Mouse (Mus musculus) kidney, postnatal 0 days (tissue): ENCODE data around the gene Tbc1d10a. TPM values are rescaled to one million over a fixed set of nuclear protein-coding genes. Genes with fewer than 3 reads are reported as not detected.
A peak's percentile ranks its signal among the peaks of the same experiment; 100 is the strongest.

Source experiments
- ATAC-seq: fragments of 200-750 bp; cut with Nextera tagmentation; replicated peaks from 2 replicates; pipeline ENCODE4 v1.8.0; 2017; ENCODE audit warnings: low read depth, moderate number of reproducible peaks, moderate TSS enrichment, moderate library complexity; ENCODE audit not compliant: low FRiP score
- DNase-seq: peaks from one replicate; pipeline ENCODE4 v3.0.0-alpha.2; 2016; ENCODE audit warnings: low spot score
- H3K27ac ChIP-seq: fragments of 300-500 bp; sonication (generic); 2 replicates; pipeline ENCODE4 v1.5.1; 2014; ENCODE audit warnings: mild to moderate bottlenecking
- H3K27me3 ChIP-seq: fragments of 300-500 bp; sonication (generic); 2 replicates; pipeline ENCODE4 v1.6.1; 2014; ENCODE audit warnings: low read length, mixed read lengths; ENCODE audit not compliant: insufficient read depth
- H3K36me3 ChIP-seq: fragments of 300-500 bp; sonication (generic); 2 replicates; pipeline ENCODE4 v1.6.1; 2014; ENCODE audit warnings: low read length, mixed read lengths; ENCODE audit not compliant: insufficient read depth
- H3K4me1 ChIP-seq: fragments of 300-500 bp; sonication (generic); replicated peaks from 2 replicates; pipeline ENCODE4 v1.6.1; 2014; ENCODE audit warnings: antibody characterized with exemption, low read length, mixed read lengths; ENCODE audit not compliant: insufficient read depth
- H3K4me2 ChIP-seq: fragments of 300-500 bp; sonication (generic); 2 replicates; pipeline ENCODE4 v1.6.1; 2014; ENCODE audit warnings: mild to moderate bottlenecking, low read length, moderate library complexity, mixed read lengths
- H3K4me3 ChIP-seq: fragments of 300-500 bp; sonication (generic); replicated peaks from 2 replicates; pipeline ENCODE4 v1.5.1; 2014; ENCODE audit warnings: low read depth, low read length
- H3K9ac ChIP-seq: fragments of 300-500 bp; sonication (generic); 2 replicates; pipeline ENCODE4 v1.6.1; 2014; ENCODE audit warnings: low read depth, low read length
- H3K9me3 ChIP-seq: fragments of 300-500 bp; sonication (generic); replicated peaks from 2 replicates; pipeline ENCODE4 v1.6.1; 2016; ENCODE audit warnings: low read length, inconsistent platforms, mixed read lengths
- CTCF ChIP-seq: IDR thresholded peaks from 2 replicates; pipeline ENCODE4 v1.5.1; 2016; ENCODE audit warnings: antibody characterized with exemption, low read depth, mild to moderate bottlenecking, moderate library complexity
- WGBS: fragments of 180-500 bp; shearing (Covaris S2); extraction: QIAGEN DNeasy Blood & Tissue Kit; methylation state at CpG from one replicate; pipeline ENCODE4 v1.1.7; 2014; 5-methylcytosine and 5-hydroxymethylcytosine counted together
- polyA plus RNA-seq: library from polyadenylated mRNA; unstranded; fragments of >200 nt; fragmentation: Nextera tagmentation; extraction: Ambion mirVana; gene quantifications from 2 replicates; pipeline ENCODE4 v1.2.1, GENCODE M21; 2015

Tbc1d10a gene
- polyA plus RNA-seq, 1 experiment from 2014 or later, result 40.6 TPM

GRCm38 (mm10) chr11:4147098-4147497, 39.5 kb upstream of the Tbc1d10a start:
- Histone ChIP-seq H3K9ac (no peak overlapping the region), H3K4me1 (no peaks in the 10 kb centered on the region), H3K4me2 (no peak overlapping the region), H3K4me3 (no peak overlapping the region), H3K9me3 (no peaks in the 10 kb centered on the region), H3K27ac (no peak overlapping the region), H3K36me3 (peaks cover 24% of the 10 kb centered on the region; the same call in 1 of the 2 replicates), H3K27me3 (no peaks in the 10 kb centered on the region)
- ATAC-seq (no peak), DNase-seq (no peak)
- 90% methylated on average over 10 of the region's 10 CpGs for WGBS
- no peak for TF ChIP-seq CTCF

DNA sequence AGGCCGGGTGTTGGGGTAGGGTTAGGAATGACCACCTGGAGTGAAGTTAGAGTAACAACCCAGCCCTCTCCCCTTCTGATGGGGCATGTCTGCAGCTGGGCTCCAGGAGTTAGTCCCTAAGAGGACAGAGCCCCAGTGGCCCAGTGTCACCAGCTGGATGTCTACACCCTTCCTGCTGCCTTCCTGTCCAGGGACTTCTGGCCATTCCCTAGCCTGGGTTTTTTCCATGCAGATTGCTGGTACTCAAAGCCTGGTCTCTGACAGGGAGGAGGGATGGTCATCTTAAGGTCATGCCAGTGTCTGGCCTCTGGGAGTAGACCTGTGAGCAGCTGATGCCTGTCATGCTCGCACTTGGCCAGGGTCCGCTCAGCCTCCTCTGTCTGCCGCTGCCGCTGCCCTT, 38.5 kb upstream of the Tbc1d10a start:
- ATAC-seq (no peak), DNase-seq (peak; percentile 12)
- 84% methylated on average over 5 of the region's 5 CpGs for WGBS
- Histone ChIP-seq H3K9me3 (no peaks in the 10 kb centered on the region), H3K27ac (no peak overlapping the region), H3K4me2 (no peak overlapping the region), H3K9ac (no peak overlapping the region), H3K4me1 (no peaks in the 10 kb centered on the region), H3K4me3 (no peak overlapping the region), H3K27me3 (no peaks in the 10 kb centered on the region), H3K36me3 (peaks cover 20% of the 10 kb centered on the region; the same call in 1 of the 2 replicates)
- TF ChIP-seq CTCF, result no peak

DNA sequence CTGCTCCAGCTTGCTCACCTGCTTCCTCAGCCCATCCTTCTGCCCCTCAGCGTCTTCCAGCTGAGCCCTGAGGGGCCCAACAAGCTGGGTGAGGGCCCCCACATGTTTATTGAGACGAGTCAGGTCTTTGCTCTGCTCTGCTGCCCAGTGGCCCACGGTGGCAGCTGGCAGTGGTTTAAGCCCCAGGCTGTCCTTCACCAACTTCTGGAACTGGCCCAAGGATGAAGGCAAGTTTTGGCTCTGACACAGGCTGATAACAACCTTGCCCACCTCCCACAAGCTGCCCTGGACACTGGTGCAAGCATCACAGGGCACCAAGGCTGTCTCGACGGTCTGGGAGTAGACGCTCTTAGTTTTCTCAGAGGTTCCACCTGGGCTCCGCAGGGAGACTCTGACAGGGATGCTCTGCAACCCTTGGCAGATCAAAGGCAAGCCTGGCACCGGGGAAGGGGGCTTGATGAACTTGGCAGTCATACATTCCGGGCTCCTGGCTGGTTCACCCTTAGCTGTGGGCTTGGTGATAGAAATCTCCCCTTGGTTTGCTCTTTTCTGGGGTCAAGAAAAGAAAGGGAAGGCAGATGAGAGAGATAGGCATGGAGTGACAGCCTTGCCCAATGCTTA, 37.9 kb upstream of the Tbc1d10a start:
- Histone ChIP-seq H3K9ac (no peak overlapping the region), H3K4me2 (no peak overlapping the region), H3K4me3 (no peak overlapping the region), H3K36me3 (peaks cover 16% of the 10 kb centered on the region; the same call in 1 of the 2 replicates), H3K4me1 (no peaks in the 10 kb centered on the region), H3K27me3 (no peaks in the 10 kb centered on the region), H3K9me3 (no peaks in the 10 kb centered on the region), H3K27ac (peak overlapping the region; percentile 42; the same call in 1 of the 2 replicates)
- TF ChIP-seq CTCF, result no peak
- ATAC-seq (no peak), DNase-seq (no peak)
- WGBS, result 50% methylated on average over 9 of the region's 9 CpGs

- Histone ChIP-seq H3K27me3 (no peaks in the 10 kb centered on the region), H3K36me3 (peaks cover 9% of the 10 kb centered on the region; the same call in 1 of the 2 replicates), H3K4me3 (no peak overlapping the region), H3K9me3 (no peaks in the 10 kb centered on the region), H3K9ac (no peak overlapping the region), H3K27ac (no peak overlapping the region), H3K4me2 (no peak overlapping the region), H3K4me1 (no peaks in the 10 kb centered on the region)
- DNase-seq (no peak), ATAC-seq (no peak)
- WGBS, result 93% methylated on average over 6 of the region's 6 CpGs
- TF ChIP-seq CTCF, result no peak
Observed at GRCm38 (mm10) chr11:4149886-4150285, 36.7 kb upstream of the Tbc1d10a start.

DNA sequence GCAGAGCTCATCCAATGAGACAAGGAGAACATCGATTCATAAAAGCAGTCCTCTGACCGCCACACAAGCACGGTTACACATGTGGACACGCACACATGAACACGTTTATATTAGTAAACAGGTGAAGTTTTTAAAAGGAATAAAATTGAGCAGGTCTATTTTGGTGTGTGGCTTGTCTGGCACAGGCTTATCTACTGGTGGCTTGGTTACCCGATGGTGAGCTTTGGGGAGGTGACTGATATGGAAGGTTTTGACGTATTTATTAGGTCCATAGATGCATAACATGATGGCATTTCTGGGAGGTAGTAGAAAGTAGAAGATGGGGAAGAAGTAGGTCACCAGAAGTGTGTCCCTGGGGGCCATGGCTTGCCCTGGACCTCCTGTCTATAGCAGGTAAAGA, 32.9 kb upstream of the Tbc1d10a start:
- DNase-seq (no peak), ATAC-seq (no peak)
- Histone ChIP-seq H3K4me1 (no peaks in the 10 kb centered on the region), H3K36me3 (peaks cover 3% of the 10 kb centered on the region; the same call in 1 of the 2 replicates), H3K9ac (no peak overlapping the region), H3K27me3 (no peaks in the 10 kb centered on the region), H3K9me3 (no peaks in the 10 kb centered on the region), H3K4me2 (no peak overlapping the region), H3K27ac (no peak overlapping the region), H3K4me3 (no peak overlapping the region)
- no peak for TF ChIP-seq CTCF
- 89% methylated on average over 7 of the region's 7 CpGs for WGBS

DNA sequence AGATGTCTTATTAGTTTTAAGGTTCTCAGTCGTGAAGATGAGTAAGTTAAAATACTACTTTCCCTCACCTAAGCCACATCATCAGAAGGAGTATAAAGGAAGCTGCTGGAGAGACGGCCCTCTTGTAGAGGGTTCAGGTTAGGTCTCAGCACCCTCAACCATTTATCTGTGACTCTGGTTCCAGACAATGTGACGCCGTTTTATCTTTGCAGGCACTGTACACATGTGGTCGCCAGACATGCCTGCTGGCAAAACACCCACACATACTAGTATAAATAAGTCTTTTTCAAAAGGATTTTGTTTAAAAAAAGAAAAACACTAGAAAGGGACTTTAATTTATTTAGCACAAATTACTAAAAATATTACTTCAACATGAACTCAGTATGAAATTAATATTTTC, 30.9 kb upstream of the Tbc1d10a start:
- Histone ChIP-seq H3K4me3 (no peak overlapping the region), H3K27ac (no peak overlapping the region), H3K9me3 (no peaks in the 10 kb centered on the region), H3K36me3 (no peaks in the 10 kb centered on the region), H3K4me2 (no peak overlapping the region), H3K27me3 (no peaks in the 10 kb centered on the region), H3K9ac (no peak overlapping the region), H3K4me1 (0 out of 2 replicates have a peak, but pooled peaks cover 5% of the 10 kb centered on the region)
- ATAC-seq (no peak), DNase-seq (no peak)
- 82% methylated on average over 5 of the region's 5 CpGs for WGBS
- TF ChIP-seq CTCF, result no peak
